Mouse (Mus musculus) gastrocnemius, postnatal 10 days (tissue): ENCODE data around the gene Creb5. TPM values are rescaled to one million over a fixed set of nuclear protein-coding genes. Genes with fewer than 3 reads are reported as not detected.
A peak's percentile ranks its signal among the peaks of the same experiment; 100 is the strongest.

ENCODE experiments used
- DNase-seq: peaks from one replicate; pipeline ENCODE4 v3.0.0; 2021; ENCODE audit warnings: mixed read lengths
- total RNA-seq, 2 experiments: library from RNA; stranded (reverse); gene quantifications; 2 replicates each; pipeline ENCODE4 v1.2.3; 2021

Gene Creb5
- total RNA-seq, 2 experiments from 2014 or later = 9.7 to 16.3 TPM

DNA sequence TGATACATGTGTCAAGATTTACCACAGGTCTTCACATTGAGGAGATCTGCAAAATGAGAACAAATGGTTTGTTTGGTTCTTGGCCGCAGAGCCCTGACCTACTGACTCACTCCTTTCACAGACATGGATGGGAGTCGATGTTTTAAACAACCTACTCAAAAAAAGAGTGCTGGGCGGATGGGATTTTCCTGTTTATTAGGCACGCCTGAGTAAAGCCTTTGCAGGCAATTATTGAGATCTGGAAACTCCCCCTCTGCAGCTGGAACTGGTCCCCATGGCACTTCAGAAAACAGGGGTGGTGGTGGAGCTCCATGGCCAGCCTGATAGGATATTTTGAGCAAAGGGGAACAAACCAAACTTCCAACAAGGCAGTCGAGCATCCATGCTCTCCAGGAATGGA lies 258.9 kb downstream of the Creb5 start:
- DNase-seq = no peak

DNA sequence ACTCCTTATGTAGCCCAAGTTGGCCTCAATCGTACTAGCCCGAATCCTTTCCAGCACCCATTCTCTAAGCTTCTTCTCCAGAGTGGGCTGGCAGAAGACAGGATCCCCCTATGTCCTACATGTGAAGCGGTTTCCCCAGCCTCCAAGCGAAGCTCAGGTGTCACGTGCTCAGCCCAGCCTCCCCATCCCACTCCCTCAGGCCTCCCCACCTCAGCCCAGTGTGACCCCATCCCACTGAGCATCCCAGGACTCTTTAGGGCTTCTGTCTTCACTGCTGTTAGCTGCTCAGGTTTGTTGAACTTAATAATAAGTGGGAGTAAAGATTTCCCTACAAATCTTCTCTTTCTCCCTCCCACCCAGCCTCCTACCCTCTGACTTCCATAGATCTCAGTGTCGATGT lies 261.2 kb downstream of the Creb5 start:
- DNase-seq = no peak

GRCm38 (mm10) chr6:53549409-53549808 lies 262.3 kb downstream of the Creb5 start:
- no peak for DNase-seq

GRCm38 (mm10) chr6:53556050-53556449 lies 269.0 kb downstream of the Creb5 start:
- DNase-seq = peak; percentile 41

DNA sequence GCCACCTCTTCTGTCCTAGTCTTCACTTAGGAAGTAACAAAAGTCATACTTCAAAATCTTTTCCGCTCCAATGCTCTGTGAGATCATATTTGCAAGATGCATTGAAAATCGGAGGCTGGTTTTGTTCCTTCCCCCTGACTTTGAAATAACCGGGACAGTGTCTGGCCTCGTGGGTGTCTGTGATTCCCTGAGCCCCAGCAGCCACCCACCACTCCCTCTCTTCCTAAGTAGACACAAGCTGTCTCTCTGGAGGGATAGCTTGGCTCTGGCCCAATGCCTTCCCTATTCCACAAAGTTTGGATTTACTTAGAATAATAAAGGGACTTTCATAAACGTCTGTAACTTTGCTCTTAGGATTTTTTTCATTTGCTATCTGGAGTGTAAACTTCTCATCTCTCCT lies 273.9 kb downstream of the Creb5 start:
- no peak for DNase-seq

DNA sequence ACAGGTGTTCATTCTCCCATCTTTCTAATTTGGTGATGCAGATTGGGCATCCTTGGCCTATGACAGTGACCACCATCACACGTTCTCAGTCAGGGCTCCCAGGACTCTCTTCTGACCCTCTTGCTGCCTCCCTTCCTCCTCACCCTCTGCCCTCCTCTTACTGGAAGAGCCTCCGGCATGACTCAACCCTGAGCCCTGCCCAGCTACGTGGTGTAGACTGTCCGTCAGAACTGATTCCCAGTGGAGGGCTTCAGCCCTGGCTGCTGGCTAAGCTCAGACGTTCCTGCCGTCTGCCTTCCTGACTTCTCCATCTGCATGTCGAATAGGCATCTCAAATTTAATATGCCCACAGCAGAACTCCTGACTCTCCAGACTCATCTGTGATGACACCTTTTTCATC lies 275.5 kb downstream of the Creb5 start:
- DNase-seq = no peak

DNA sequence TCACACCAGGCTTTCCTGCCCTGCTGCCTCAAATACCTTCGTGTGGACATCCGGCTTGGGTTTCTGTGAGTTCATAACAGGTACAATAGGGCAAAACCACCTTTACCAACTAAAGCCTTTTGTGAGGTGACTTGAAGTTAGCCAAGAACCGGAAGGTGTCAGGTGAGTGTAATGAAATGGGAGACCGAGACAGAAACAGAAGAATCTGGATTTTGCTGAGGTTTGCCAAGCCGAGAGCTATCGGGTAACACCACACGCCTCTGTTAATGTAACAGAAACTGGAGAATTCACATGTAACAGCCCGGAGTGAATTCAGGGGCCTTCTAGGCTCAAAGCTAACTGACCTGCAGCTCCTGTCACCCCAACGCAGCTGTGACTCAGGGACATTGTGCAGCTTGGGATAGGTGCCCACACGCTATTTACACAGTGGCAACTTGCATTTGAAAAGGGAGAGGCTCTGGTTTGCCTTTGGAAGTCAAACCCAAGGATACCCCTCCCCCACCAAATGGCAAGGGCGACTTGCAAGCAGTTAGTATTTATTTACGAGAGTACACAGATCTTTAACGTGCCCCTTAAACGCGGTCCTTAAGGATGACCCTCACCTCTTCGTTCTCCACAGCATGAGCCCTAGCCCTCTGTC lies 276.6 kb downstream of the Creb5 start:
- DNase-seq = no peak

DNA sequence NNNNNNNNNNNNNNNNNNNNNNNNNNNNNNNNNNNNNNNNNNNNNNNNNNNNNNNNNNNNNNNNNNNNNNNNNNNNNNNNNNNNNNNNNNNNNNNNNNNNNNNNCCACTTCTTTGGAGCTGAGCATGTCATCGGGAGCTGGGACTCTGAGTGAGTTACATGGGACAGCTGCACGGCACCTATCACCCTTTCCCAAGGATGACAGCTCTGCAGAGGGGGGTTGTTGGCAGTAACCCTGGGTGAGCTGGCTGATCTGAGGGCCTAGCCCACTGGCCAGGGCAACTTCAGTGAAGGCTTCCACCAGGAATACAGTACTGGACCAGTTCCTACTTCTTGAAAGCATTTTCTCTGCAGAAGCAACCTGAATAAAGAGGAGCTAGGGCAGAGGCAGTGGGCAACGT lies 282.4 kb downstream of the Creb5 start:
- DNase-seq = no peak

DNA sequence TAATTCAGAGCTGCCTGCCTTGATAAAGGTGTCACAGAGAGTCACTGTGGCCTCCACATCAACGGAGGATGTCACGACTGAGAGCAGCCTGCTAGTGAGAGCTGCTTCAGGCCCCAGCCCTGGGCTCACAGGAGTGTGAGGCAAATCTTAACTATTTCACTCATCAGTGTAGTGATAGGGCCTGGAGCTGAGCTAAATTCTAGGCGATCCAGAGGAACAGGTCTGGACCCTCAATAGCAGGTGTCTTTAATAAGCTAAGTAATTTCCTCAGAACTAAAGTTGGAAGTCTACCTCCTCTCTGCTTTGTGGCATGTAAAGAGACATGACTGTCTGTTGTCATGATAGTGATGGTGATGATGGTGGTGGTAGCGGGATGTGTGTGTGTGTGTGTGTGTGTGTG lies 283.8 kb downstream of the Creb5 start:
- DNase-seq = no peak

- DNase-seq = no peak
Observed at GRCm38 (mm10) chr6:53571571-53572122, 284.6 kb downstream of the Creb5 start.

- no peak for DNase-seq
Observed at GRCm38 (mm10) chr6:53572456-53572855, 285.4 kb downstream of the Creb5 start.

- DNase-seq = peak; percentile 81
Observed at GRCm38 (mm10) chr6:53572979-53573710, 286.1 kb downstream of the Creb5 start.

DNA sequence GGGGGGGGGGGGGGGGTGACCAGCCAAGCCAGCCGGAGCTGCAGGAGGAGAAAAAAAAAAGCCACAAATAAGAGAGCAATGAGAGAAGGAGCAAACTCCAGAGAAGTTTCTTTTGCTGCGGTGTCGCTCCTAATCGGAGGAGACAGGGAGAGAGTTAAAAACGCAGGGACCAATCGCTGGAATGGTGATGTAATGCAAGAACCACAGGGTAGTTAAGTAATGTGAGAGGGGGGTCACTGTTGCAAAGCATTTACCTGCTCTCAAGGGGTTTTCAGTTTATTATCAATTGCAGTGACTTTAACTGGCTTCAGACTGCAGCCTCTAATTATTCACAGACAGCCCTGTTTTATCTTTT lies 286.6 kb downstream of the Creb5 start:
- DNase-seq = no peak

- DNase-seq = no peak
Observed at GRCm38 (mm10) chr6:53574097-53574496, 287.0 kb downstream of the Creb5 start.

DNA sequence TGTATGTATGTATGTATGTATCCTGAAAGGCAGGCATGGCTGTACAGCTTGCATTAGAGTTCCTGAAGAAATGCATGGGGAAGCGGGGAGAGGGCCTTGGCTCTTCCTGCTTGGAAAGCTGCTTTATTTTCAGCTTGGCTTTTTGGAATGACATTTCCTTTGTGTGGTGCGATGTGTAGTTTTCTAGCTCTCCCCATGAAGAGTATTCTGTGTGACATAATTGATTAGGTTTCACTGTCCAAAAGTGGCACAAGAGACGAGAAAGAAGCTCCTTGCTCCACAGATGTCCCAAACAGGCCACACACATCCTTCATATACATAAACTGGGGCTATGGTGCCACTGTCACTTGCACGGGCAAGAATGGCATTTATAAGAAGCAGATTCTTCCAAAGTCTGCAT lies 288.1 kb downstream of the Creb5 start:
- DNase-seq = no peak

GRCm38 (mm10) chr6:53575836-53576235 lies 288.8 kb downstream of the Creb5 start:
- no peak for DNase-seq

GRCm38 (mm10) chr6:53576841-53577240 lies 289.8 kb downstream of the Creb5 start:
- DNase-seq = no peak

DNA sequence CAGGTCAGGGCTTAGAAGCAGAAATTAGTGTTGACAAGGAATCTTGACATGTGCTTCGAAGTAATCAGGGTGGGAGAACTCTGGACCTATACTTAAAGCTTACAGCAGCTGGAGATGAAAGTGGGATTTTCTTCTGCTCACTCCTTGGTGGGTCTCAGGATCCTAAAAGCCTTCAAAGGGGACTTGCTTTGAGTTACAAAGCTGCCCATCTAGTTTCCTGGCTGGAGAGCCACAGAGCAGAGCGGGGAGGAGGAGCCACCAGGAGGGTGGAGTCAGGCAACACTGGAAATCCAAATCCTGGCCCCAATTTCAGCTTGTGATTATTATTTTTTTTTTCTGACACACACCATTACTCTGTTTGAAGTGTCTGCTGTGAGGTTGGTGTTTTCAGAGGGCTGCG lies 290.7 kb downstream of the Creb5 start:
- DNase-seq = no peak

GRCm38 (mm10) chr6:53580346-53580745 lies 293.3 kb downstream of the Creb5 start:
- no peak for DNase-seq

DNA sequence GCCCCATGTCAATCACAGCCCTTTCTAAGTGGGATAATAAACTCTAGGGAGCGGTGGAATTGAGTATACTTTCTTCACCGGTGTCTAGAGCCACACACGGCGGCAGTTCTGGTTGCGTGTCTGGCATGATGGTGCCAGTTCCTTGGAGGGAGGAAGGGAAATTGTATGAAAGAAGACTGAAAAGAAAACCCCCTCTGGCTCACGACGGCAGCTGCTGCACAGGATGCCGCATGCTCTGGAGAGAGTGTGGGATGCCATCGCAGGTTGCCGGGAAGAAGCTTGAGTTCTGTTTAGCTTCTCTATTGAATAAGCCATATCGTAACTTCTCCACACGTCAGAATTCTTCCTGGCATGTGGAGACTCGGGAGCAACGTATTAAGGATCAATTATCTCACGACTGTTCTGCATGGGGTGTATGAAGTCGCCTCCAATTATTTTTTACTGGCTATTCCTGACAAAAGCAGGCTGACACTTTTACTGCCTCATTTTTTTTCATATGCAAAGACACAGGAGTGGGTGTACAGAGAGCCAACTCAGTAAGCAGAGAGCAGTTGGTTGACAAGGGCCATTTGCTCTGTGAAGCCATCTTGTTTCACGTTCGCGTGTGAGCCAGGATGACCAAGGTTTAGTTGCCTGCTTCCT lies 296.3 kb downstream of the Creb5 start:
- DNase-seq = no peak

GRCm38 (mm10) chr6:53584718-53585405 lies 297.8 kb downstream of the Creb5 start:
- no peak for DNase-seq

DNA sequence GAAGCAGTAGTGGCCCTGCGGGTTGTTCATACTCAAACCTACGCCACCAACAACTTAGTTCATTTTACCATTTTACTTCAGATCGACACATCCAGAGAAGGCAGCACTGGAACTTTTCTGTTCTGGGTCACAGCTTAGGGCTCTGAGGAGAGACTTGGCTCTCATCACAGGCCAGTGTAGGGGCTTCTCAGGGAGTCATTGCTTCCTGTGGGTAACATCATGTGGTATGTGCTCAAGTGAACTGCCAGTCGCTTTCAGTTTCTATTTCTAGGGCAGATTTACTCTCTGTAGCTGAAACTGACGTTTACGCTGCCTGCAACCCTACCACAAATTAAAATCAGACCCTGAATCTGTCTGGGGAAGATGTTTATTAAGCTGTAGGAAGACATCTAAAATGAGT lies 302.7 kb downstream of the Creb5 start:
- no peak for DNase-seq

DNA sequence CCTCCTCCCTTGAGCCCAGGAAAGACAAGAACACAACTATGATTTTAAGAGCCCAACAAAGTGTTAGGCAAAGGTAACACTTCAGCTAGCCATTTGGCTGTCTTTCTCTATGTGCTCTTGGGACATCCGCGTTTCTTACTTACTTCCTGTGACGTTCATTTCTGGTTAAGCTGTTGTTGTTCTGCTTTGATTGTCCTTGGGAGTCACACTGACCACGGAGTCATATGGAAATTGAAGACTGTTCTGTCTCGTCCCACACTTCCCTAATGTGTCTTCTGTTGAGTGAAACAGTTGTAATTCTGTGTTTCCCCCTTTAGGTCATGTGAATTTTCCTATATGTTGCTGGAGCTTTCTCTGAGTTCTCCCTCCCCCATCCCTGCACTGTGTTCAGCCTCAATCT lies 305.2 kb downstream of the Creb5 start:
- no peak for DNase-seq
